Mouse (Mus musculus) liver, embryonic 11.5 days (tissue): ENCODE measurements at regions not wholly inside any gene's neighbourhood (a gene's known extent, or its start where the extent isn't known, plus 50 kb on each side); places are given as distances from the start of the nearest gene placed in this dataset.

ENCODE experiments used
- ATAC-seq: fragments of 200-750 bp; cut with Nextera tagmentation; replicated peaks from 2 replicates; pipeline ENCODE4 v1.8.0; 2017; ENCODE audit warnings: moderate number of reproducible peaks, mild to moderate bottlenecking, moderate TSS enrichment, moderate library complexity; ENCODE audit not compliant: low FRiP score
- DNase-seq: peaks from one replicate; pipeline ENCODE4 v3.0.0-alpha.2; 2017; ENCODE audit warnings: low spot score
- H3K27ac ChIP-seq: fragments of 300-500 bp; sonication (generic); 2 replicates; pipeline ENCODE4 v1.5.1; 2014; ENCODE audit warnings: mild to moderate bottlenecking, low read depth, low read length, control low read depth
- H3K27me3 ChIP-seq: fragments of 300-500 bp; sonication (generic); replicated peaks from 2 replicates; pipeline ENCODE4 v1.6.1; 2014; ENCODE audit warnings: low read length, mixed read lengths; ENCODE audit not compliant: control insufficient read depth, insufficient read depth
- H3K36me3 ChIP-seq: fragments of 300-500 bp; sonication (generic); 2 replicates; pipeline ENCODE4 v1.6.1; 2014; ENCODE audit warnings: mild to moderate bottlenecking, low read length, moderate library complexity, mixed read lengths; ENCODE audit not compliant: control insufficient read depth, insufficient read depth
- H3K4me1 ChIP-seq: fragments of 300-500 bp; sonication (generic); replicated peaks from 2 replicates; pipeline ENCODE4 v1.6.1; 2014; ENCODE audit warnings: low read length, mixed read lengths; ENCODE audit not compliant: control insufficient read depth, insufficient read depth
- H3K4me2 ChIP-seq: fragments of 300-500 bp; sonication (generic); 2 replicates; pipeline ENCODE4 v1.6.1; 2014; ENCODE audit warnings: mild to moderate bottlenecking, control low read depth, moderate library complexity
- H3K4me3 ChIP-seq: fragments of 300-500 bp; sonication (generic); 2 replicates; pipeline ENCODE4 v1.5.1; 2014; ENCODE audit warnings: low read depth, low read length, control low read depth
- H3K9ac ChIP-seq: fragments of 300-500 bp; sonication (generic); 2 replicates; pipeline ENCODE4 v1.6.1; 2014; ENCODE audit warnings: low read depth, low read length, control low read depth
- H3K9me3 ChIP-seq: fragments of 300-500 bp; sonication (generic); 2 replicates; pipeline ENCODE4 v1.6.1; 2016; ENCODE audit warnings: low read length, inconsistent platforms, mixed read lengths; ENCODE audit not compliant: control insufficient read depth
- WGBS: fragments of 180-500 bp; shearing (Covaris S2); extraction: QIAGEN DNeasy Blood & Tissue Kit; methylation state at CpG from one replicate; pipeline ENCODE4 v1.1.7; 2014; 5-methylcytosine and 5-hydroxymethylcytosine counted together

GRCm38 (mm10) chr3:58090396-58090795 lies 242.5 kb upstream of the Pfn2 start:
- no peak overlapping the region for H3K9ac ChIP-seq
- H3K27ac ChIP-seq = no peak overlapping the region
- no peak overlapping the region for H3K4me3 ChIP-seq
- ATAC-seq (no peak), DNase-seq (no peak)
- no peaks in the 10 kb centered on the region for H3K4me1 ChIP-seq
- WGBS = 87% methylated on average over 8 of the region's 8 CpGs
- no peaks in the 10 kb centered on the region for H3K27me3 ChIP-seq
- no peaks in the 10 kb centered on the region for H3K9me3 ChIP-seq
- no peak overlapping the region for H3K4me2 ChIP-seq
- no peaks in the 10 kb centered on the region for H3K36me3 ChIP-seq

- no peaks in the 10 kb centered on the region for H3K36me3 ChIP-seq
- no peak overlapping the region for H3K4me2 ChIP-seq
- no peak overlapping the region for H3K9ac ChIP-seq
- H3K4me3 ChIP-seq = no peak overlapping the region
- 79% methylated on average over 6 of the region's 6 CpGs for WGBS
- ATAC-seq (no peak), DNase-seq (no peak)
- H3K4me1 ChIP-seq = no peaks in the 10 kb centered on the region
- H3K9me3 ChIP-seq = no peaks in the 10 kb centered on the region
- H3K27me3 ChIP-seq = no peaks in the 10 kb centered on the region
- H3K27ac ChIP-seq = no peak overlapping the region
Observed at GRCm38 (mm10) chr3:58091466-58092176, 243.7 kb upstream of the Pfn2 start.

- DNase-seq = no peak
- Histone ChIP-seq H3K27ac (no peak overlapping the region), H3K27me3 (no peaks in the 10 kb centered on the region), H3K9ac (no peak overlapping the region), H3K36me3 (no peaks in the 10 kb centered on the region), H3K9me3 (no peaks in the 10 kb centered on the region), H3K4me2 (no peak overlapping the region), H3K4me3 (no peak overlapping the region), H3K4me1 (no peaks in the 10 kb centered on the region)
- no peak for ATAC-seq
- WGBS = 84% methylated on average over 5 of the region's 5 CpGs
Observed at GRCm38 (mm10) chr3:58110911-58111476, 263.1 kb upstream of the Pfn2 start.

- Histone ChIP-seq H3K36me3 (no peaks in the 10 kb centered on the region), H3K9ac (no peak overlapping the region), H3K4me3 (no peak overlapping the region), H3K4me1 (no peaks in the 10 kb centered on the region), H3K27me3 (no peaks in the 10 kb centered on the region), H3K27ac (no peak overlapping the region), H3K4me2 (no peak overlapping the region), H3K9me3 (no peaks in the 10 kb centered on the region)
- ATAC-seq = no peak
- no peak for DNase-seq
- WGBS = 73% methylated on average over 7 of the region's 7 CpGs
Observed at GRCm38 (mm10) chr3:58112431-58112856, 264.6 kb upstream of the Pfn2 start.

- H3K4me1 ChIP-seq = no peaks in the 10 kb centered on the region
- H3K9me3 ChIP-seq = no peaks in the 10 kb centered on the region
- ATAC-seq (no peak), DNase-seq (no peak)
- H3K4me2 ChIP-seq = no peak overlapping the region
- no peak overlapping the region for H3K27ac ChIP-seq
- H3K9ac ChIP-seq = no peak overlapping the region
- no peaks in the 10 kb centered on the region for H3K27me3 ChIP-seq
- no peak overlapping the region for H3K4me3 ChIP-seq
- H3K36me3 ChIP-seq = no peaks in the 10 kb centered on the region
- 91% methylated on average over 7 of the region's 7 CpGs for WGBS
Observed at GRCm38 (mm10) chr3:58113941-58114340, 266.1 kb upstream of the Pfn2 start.

GRCm38 (mm10) chr3:58115511-58115910 lies 267.6 kb upstream of the Pfn2 start:
- ATAC-seq (no peak), DNase-seq (no peak)
- 73% methylated on average over 1 of the region's 1 CpGs for WGBS
- Histone ChIP-seq H3K4me3 (no peak overlapping the region), H3K27me3 (no peaks in the 10 kb centered on the region), H3K4me1 (no peaks in the 10 kb centered on the region), H3K9ac (no peak overlapping the region), H3K9me3 (no peaks in the 10 kb centered on the region), H3K27ac (no peak overlapping the region), H3K4me2 (no peak overlapping the region), H3K36me3 (no peaks in the 10 kb centered on the region)

GRCm38 (mm10) chr3:58116848-58117247 lies 269.0 kb upstream of the Pfn2 start:
- no peak overlapping the region for H3K4me2 ChIP-seq
- H3K9me3 ChIP-seq = no peaks in the 10 kb centered on the region
- H3K4me1 ChIP-seq = no peaks in the 10 kb centered on the region
- 71% methylated on average over 7 of the region's 7 CpGs for WGBS
- DNase-seq (no peak), ATAC-seq (no peak)
- H3K27ac ChIP-seq = no peak overlapping the region
- no peak overlapping the region for H3K9ac ChIP-seq
- no peaks in the 10 kb centered on the region for H3K27me3 ChIP-seq
- no peak overlapping the region for H3K4me3 ChIP-seq
- H3K36me3 ChIP-seq = no peaks in the 10 kb centered on the region

GRCm38 (mm10) chr3:58120051-58120450 lies 272.2 kb upstream of the Pfn2 start:
- no peaks in the 10 kb centered on the region for H3K9me3 ChIP-seq
- ATAC-seq (no peak), DNase-seq (no peak)
- no peaks in the 10 kb centered on the region for H3K27me3 ChIP-seq
- no peaks in the 10 kb centered on the region for H3K36me3 ChIP-seq
- H3K4me2 ChIP-seq = no peak overlapping the region
- no peaks in the 10 kb centered on the region for H3K4me1 ChIP-seq
- 61% methylated on average over 3 of the region's 3 CpGs for WGBS
- no peak overlapping the region for H3K4me3 ChIP-seq
- no peak overlapping the region for H3K9ac ChIP-seq
- no peak overlapping the region for H3K27ac ChIP-seq
